Mouse (Mus musculus) forebrain, embryonic 16.5 days (tissue): Measurements from ENCODE around the gene Tmtc1. TPM values are rescaled to one million over a fixed set of nuclear protein-coding genes. Genes with fewer than 3 reads are reported as not detected.
A peak's percentile ranks its signal among the peaks of the same experiment; 100 is the strongest.

ENCODE experiments used
- ATAC-seq: fragments of 200-750 bp; cut with Nextera tagmentation; 2 replicates; pipeline ENCODE4 v1.8.0; 2017; ENCODE audit warnings: mild to moderate bottlenecking, moderate library complexity
- H3K27ac ChIP-seq: fragments of 300-500 bp; sonication (generic); 2 replicates; pipeline ENCODE4 v1.5.1; 2014; ENCODE audit warnings: low read length, control low read depth
- H3K27me3 ChIP-seq: fragments of 300-500 bp; sonication (generic); replicated peaks from 2 replicates; pipeline ENCODE4 v1.6.1; 2014; ENCODE audit warnings: low read length; ENCODE audit not compliant: control insufficient read depth, insufficient read depth
- H3K36me3 ChIP-seq: fragments of 300-500 bp; sonication (generic); 2 replicates; pipeline ENCODE4 v1.6.1; 2014; ENCODE audit not compliant: control insufficient read depth, insufficient read depth
- H3K4me1 ChIP-seq: fragments of 300-500 bp; sonication (generic); replicated peaks from 2 replicates; pipeline ENCODE4 v1.6.1; 2014; ENCODE audit warnings: low read length; ENCODE audit not compliant: control insufficient read depth, insufficient read depth
- H3K4me2 ChIP-seq: fragments of 300-500 bp; sonication (generic); 2 replicates; pipeline ENCODE4 v1.6.1; 2014; ENCODE audit warnings: mild to moderate bottlenecking, low read length, control low read depth
- H3K4me3 ChIP-seq: fragments of 300-500 bp; sonication (generic); replicated peaks from 2 replicates; pipeline ENCODE4 v1.5.1; 2014; ENCODE audit warnings: mild to moderate bottlenecking, low read length, control low read depth
- H3K9ac ChIP-seq: fragments of 300-500 bp; sonication (generic); replicated peaks from 2 replicates; pipeline ENCODE4 v1.6.1; 2014; ENCODE audit warnings: low read depth, low read length, control low read depth
- H3K9me3 ChIP-seq: fragments of 300-500 bp; sonication (generic); 2 replicates; pipeline ENCODE4 v1.6.1; 2016; ENCODE audit warnings: low read length; ENCODE audit not compliant: control insufficient read depth
- WGBS: fragments of 180-500 bp; shearing (Covaris S2); extraction: QIAGEN DNeasy Blood & Tissue Kit; methylation state at CpG from one replicate; pipeline ENCODE4 v1.1.7; 2014; 5-methylcytosine and 5-hydroxymethylcytosine counted together
- polyA plus RNA-seq: library from polyadenylated mRNA; unstranded; fragments of >200 nt; fragmentation: Nextera tagmentation; extraction: Ambion mirVana; gene quantifications from 2 replicates; pipeline ENCODE4 v1.2.1, GENCODE M21; 2015

Gene Tmtc1
- polyA plus RNA-seq, 1 experiment from 2014 or later, result 3.9 TPM

DNA sequence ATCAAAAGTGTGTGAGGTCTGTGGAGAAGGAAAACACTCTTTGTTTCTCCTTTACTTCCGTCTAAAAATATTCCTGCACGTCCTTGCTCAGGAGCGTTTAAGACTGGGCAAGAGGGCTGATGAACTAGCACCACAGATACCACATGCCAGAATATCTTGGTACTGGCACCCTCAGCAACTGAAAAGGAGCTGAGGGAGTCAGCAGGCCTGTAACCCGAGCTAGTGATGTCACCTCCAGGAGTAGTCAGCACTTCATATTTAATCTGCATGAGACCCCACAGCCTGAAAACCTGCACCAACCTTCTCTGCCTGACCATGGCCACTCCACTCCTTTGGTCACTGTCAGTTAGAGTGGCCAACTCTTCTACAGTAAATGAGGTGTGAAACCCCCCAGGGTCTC lies 5.1 kb downstream of the Tmtc1 start:
- Histone ChIP-seq H3K9ac (no peak overlapping the region), H3K4me3 (no peak overlapping the region), H3K9me3 (no peaks in the 10 kb centered on the region), H3K36me3 (no peaks in the 10 kb centered on the region), H3K27me3 (peaks cover 2% of the 10 kb centered on the region), H3K4me1 (peaks cover 22% of the 10 kb centered on the region), H3K27ac (no peak overlapping the region), H3K4me2 (no peak overlapping the region)
- WGBS, result 69% methylated on average over 4 of the region's 4 CpGs
- no peak for ATAC-seq

DNA sequence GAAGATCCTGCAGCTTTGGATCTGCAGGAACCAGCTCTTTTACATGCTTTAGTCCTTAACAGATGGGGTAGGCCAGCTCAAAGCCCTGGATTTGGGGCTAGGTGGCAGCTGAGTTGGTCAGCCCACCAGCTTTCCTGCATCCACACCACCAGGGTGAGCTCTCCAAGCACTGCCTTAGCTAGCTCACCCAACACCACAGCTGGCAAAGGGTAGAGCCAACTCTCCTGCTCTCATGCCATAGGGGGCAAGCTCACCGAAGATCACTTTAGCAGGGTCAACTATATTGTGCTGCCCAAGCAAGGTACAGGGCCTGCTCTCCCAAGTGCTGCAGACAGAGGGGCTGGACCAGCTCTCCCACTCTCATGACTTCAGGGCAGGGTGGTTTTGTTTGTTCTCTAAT lies 6.6 kb downstream of the Tmtc1 start:
- no peak for ATAC-seq
- Histone ChIP-seq H3K4me2 (no peak overlapping the region), H3K9ac (no peak overlapping the region), H3K4me1 (peaks cover 10% of the 10 kb centered on the region), H3K9me3 (no peaks in the 10 kb centered on the region), H3K36me3 (no peaks in the 10 kb centered on the region), H3K4me3 (no peak overlapping the region), H3K27ac (no peak overlapping the region), H3K27me3 (peaks cover 2% of the 10 kb centered on the region)
- WGBS, result 89% methylated on average over 1 of the region's 1 CpGs

DNA sequence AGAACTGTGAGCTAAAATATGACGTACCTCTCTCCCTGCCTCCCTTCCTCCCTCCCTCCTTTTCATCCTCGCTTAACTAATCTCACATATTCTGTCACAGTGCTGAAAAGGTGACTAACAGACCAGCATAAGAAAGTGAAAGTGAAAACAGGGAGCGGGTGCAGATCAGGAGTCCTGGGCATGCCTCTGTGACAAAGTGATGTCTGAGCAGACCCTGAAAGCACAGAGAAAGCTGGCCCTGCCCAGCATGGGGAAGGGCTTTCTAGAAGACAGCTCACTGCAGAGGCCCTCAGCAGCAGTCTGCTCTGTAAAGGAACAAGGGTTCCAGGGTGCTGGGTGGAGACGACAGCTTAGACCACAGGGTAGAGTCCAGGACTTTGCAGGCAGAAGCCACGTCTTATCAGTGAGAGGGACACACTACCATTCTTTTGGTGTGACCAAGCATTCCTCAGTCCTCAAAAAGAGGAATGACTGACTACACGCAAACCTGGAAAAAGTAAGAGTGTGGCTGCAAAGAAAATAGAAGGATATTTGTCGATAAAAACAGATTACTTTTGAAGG lies 7.7 kb downstream of the Tmtc1 start:
- WGBS, result 82% methylated on average over 7 of the region's 7 CpGs
- Histone ChIP-seq H3K9ac (no peak overlapping the region), H3K27ac (no peak overlapping the region), H3K4me3 (no peak overlapping the region), H3K4me2 (no peak overlapping the region), H3K27me3 (no peaks in the 10 kb centered on the region; the same call in 1 of the 2 replicates), H3K36me3 (no peaks in the 10 kb centered on the region), H3K4me1 (peaks cover 2% of the 10 kb centered on the region), H3K9me3 (no peaks in the 10 kb centered on the region)
- no peak for ATAC-seq

DNA sequence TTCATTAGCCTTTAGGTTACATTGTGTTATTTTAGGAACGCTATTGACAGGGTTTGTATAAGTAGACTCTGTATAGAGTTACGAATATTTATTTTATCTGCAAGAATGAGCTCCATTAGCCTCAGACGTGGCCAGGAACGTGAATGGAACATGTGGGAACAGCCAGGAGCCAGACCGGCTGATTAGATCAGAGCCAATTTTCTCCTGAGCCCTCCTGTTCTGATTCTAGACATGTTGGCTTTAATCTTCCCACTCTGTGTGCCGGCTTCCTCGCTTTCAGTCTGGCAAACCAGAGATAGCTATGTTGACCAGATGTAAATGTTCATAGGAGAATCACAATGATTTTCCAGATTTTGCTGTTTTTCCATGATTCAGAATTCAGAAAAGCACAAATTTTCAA lies 22.6 kb downstream of the Tmtc1 start:
- H3K9ac ChIP-seq, result no peak overlapping the region
- H3K4me1 ChIP-seq, result 0 out of 2 replicates have a peak, but pooled peaks cover 2% of the 10 kb centered on the region
- H3K27me3 ChIP-seq, result no peaks in the 10 kb centered on the region
- no peak overlapping the region for H3K4me2 ChIP-seq
- no peaks in the 10 kb centered on the region for H3K9me3 ChIP-seq
- no peaks in the 10 kb centered on the region for H3K36me3 ChIP-seq
- ATAC-seq, result no peak
- no peak overlapping the region for H3K4me3 ChIP-seq
- WGBS, result 40% methylated on average over 7 of the region's 7 CpGs
- no peak overlapping the region for H3K27ac ChIP-seq

DNA sequence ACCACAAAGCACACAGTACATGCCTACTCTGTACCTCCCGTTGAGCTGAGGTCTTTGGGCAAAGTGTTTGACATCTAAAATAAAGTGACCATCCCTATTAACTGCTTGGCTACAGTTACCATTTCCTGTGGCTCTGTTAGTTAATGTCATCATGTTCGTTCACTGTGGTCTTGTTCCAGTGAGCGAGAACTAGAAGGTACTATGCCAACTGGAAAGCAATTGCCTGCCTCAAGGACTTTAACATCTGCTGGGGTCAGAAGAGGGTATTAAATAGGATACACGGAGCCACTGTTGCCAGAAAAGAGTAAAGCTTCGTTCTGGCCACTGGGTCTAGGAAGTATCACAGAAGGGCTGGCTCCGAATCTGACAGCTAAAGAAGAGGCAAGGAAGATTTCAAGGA lies 23.8 kb downstream of the Tmtc1 start:
- WGBS, result 87% methylated on average over 6 of the region's 6 CpGs
- Histone ChIP-seq H3K4me2 (no peak overlapping the region), H3K27me3 (no peaks in the 10 kb centered on the region), H3K36me3 (no peaks in the 10 kb centered on the region), H3K4me3 (no peak overlapping the region), H3K4me1 (0 out of 2 replicates have a peak, but pooled peaks cover 2% of the 10 kb centered on the region), H3K9ac (no peak overlapping the region), H3K27ac (no peak overlapping the region), H3K9me3 (no peaks in the 10 kb centered on the region)
- no peak for ATAC-seq

DNA sequence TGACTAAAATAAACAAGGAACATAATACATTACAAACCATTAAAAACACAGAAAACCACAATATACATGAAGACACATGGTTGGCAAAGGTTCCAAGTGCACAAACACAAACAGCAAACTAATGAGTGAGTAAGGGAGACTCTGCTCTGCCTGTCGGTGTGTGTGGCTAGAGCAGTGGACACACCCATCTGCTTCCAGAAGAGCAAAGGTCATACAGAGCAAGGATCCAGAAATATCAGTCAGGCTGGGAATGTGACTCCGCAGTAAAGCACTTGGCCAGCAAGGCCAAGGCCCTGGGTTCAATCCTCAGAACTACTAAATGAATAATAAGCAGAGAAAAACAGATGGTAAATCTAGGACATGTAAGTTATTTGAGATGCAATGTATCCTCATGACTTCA lies 27.6 kb downstream of the Tmtc1 start:
- no peaks in the 10 kb centered on the region for H3K36me3 ChIP-seq
- WGBS, result 81% methylated on average over 2 of the region's 2 CpGs
- H3K4me2 ChIP-seq, result no peak overlapping the region
- ATAC-seq, result no peak
- H3K27me3 ChIP-seq, result no peaks in the 10 kb centered on the region
- H3K27ac ChIP-seq, result no peak overlapping the region
- no peaks in the 10 kb centered on the region for H3K9me3 ChIP-seq
- no peak overlapping the region for H3K9ac ChIP-seq
- H3K4me3 ChIP-seq, result no peak overlapping the region
- 0 out of 2 replicates have a peak, but pooled peaks cover under 1% of the 10 kb centered on the region for H3K4me1 ChIP-seq

DNA sequence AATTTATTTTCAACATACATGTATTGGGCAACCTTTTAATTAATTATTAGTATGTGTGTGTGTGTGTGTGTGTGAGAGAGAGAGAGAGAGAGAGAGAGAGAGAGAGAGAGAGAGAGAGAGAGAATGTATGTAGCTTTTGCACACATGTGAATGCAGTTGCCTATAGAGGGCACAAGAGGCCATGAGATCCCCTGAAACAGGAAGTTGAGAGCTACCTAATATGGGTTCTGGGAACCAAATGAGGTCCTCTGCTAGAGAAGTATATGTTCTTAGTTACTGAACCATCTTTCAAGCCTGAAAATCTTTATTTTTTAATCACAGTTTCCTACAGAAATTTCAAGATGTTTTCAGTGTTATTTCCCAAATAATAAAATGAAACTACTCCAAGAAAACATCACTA lies 30.6 kb downstream of the Tmtc1 start:
- ATAC-seq, result no peak
- Histone ChIP-seq H3K9ac (no peak overlapping the region), H3K36me3 (no peaks in the 10 kb centered on the region), H3K27ac (no peak overlapping the region), H3K4me2 (no peak overlapping the region), H3K4me3 (no peak overlapping the region), H3K27me3 (no peaks in the 10 kb centered on the region), H3K4me1 (no peaks in the 10 kb centered on the region; the same call in 1 of the 2 replicates), H3K9me3 (no peaks in the 10 kb centered on the region)

DNA sequence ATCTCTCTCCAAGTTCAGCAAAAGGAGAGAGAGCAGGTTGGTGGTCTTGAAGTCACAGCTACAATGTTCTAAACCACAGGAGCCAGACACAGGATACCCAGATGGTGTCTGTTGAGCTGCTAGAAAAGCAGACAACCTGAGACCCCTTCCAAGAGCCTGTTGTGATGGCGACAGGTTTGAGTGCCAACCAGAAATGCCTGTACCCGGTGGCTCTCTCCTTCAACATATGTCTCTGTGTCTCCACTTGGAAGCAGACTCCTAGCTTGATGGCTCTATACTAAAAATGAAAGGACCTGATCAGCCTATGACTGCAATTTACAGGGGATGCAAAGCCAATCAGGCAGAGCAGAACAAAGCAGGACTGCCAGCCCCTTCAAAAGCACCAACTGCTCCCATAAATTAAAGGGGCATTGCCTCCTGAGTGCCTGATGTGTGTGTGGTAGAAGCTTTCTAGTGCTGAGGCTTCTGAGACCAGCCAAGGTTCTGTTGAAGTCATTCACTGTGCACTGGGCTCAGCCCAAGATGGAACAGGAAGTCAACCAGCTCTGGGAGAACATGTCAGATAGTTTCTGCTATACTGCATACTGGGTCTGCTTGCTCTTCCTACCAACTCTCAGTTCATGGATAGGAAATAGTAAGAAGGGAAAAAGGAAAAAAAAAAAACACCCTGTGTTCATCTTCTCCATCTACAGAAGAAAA lies 37.2 kb downstream of the Tmtc1 start:
- peak; percentile 91 for ATAC-seq
- no peak overlapping the region; the same call in 1 of the 2 replicates for H3K27ac ChIP-seq

DNA sequence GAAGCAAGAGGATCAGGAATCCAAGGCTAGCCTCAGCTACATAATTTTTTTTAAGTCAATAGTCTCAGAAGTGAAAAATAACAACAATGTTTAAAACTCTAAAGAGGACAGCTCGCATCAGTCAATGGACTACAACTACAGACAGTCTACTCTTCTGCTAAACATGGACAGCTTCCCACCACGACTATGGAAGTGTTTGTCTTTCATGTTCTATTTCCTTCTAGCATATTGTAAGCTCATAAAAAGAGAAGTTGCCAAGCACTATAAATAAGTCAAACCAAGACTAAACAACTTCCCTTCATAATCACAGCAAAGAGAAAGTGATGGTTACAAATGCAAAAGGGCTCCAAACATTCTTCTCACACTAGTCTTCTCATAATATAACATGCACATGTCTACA lies 38.6 kb downstream of the Tmtc1 start:
- WGBS, result 67% methylated on average over 2 of the region's 2 CpGs
- no peak for ATAC-seq
- H3K36me3 ChIP-seq, result no peaks in the 10 kb centered on the region
- no peaks in the 10 kb centered on the region for H3K9me3 ChIP-seq
- H3K27me3 ChIP-seq, result no peaks in the 10 kb centered on the region
- no peak overlapping the region for H3K27ac ChIP-seq
- no peak overlapping the region for H3K9ac ChIP-seq
- H3K4me3 ChIP-seq, result no peak overlapping the region
- H3K4me2 ChIP-seq, result no peak overlapping the region
- 0 out of 2 replicates have a peak, but pooled peaks cover 2% of the 10 kb centered on the region for H3K4me1 ChIP-seq

More for the DNA sequence above, 37.2 kb downstream of the Tmtc1 start:
- Histone ChIP-seq H3K9ac (no peak overlapping the region), H3K27me3 (no peaks in the 10 kb centered on the region), H3K4me3 (no peak overlapping the region), H3K9me3 (no peaks in the 10 kb centered on the region), H3K4me1 (peaks cover 2% of the 10 kb centered on the region; the same call in 1 of the 2 replicates), H3K36me3 (no peaks in the 10 kb centered on the region), H3K4me2 (no peak overlapping the region)
- WGBS, result 40% methylated on average over 2 of the region's 2 CpGs
